Mouse (Mus musculus) heart, embryonic 11.5 days (tissue): ENCODE data around the gene Olfml2b. TPM values are rescaled to one million over a fixed set of nuclear protein-coding genes. Genes with fewer than 3 reads are reported as not detected.

Experiments
- ATAC-seq: fragments of 200-750 bp; cut with Nextera tagmentation; replicated peaks from 2 replicates; pipeline ENCODE4 v1.8.0; 2017; ENCODE audit warnings: moderate library complexity; ENCODE audit not compliant: insufficient number of reproducible peaks, low FRiP score, low TSS enrichment
- H3K27ac ChIP-seq: fragments of 300-500 bp; sonication (generic); 2 replicates; pipeline ENCODE4 v1.5.1; 2014; ENCODE audit warnings: mild to moderate bottlenecking, low read depth, low read length
- H3K27me3 ChIP-seq: fragments of 300-500 bp; sonication (generic); 2 replicates; pipeline ENCODE4 v1.6.1; 2014; ENCODE audit warnings: mild to moderate bottlenecking, low read length, mixed read lengths; ENCODE audit not compliant: control insufficient read depth, insufficient read depth
- H3K36me3 ChIP-seq: fragments of 300-500 bp; sonication (generic); 2 replicates; pipeline ENCODE4 v1.6.1; 2014; ENCODE audit warnings: mild to moderate bottlenecking, low read length, moderate library complexity, mixed read lengths; ENCODE audit not compliant: control insufficient read depth, insufficient read depth
- H3K4me1 ChIP-seq: fragments of 300-500 bp; sonication (generic); 2 replicates; pipeline ENCODE4 v1.6.1; 2014; ENCODE audit warnings: low read length; ENCODE audit not compliant: control insufficient read depth, insufficient read depth
- H3K4me2 ChIP-seq: fragments of 300-500 bp; sonication (generic); 2 replicates; pipeline ENCODE4 v1.6.1; 2014; ENCODE audit warnings: mild to moderate bottlenecking, moderate library complexity
- H3K4me3 ChIP-seq: fragments of 300-500 bp; sonication (generic); 2 replicates; pipeline ENCODE4 v1.5.1; 2014; ENCODE audit warnings: low read depth, low read length
- H3K9ac ChIP-seq: fragments of 300-500 bp; sonication (generic); 2 replicates; pipeline ENCODE4 v1.6.1; 2014; ENCODE audit warnings: mild to moderate bottlenecking, low read depth, low read length, moderate library complexity
- H3K9me3 ChIP-seq: fragments of 300-500 bp; sonication (generic); replicated peaks from 2 replicates; pipeline ENCODE4 v1.6.1; 2016; ENCODE audit warnings: low read length; ENCODE audit not compliant: control insufficient read depth
- WGBS: fragments of 180-500 bp; shearing (Covaris S2); extraction: QIAGEN DNeasy Blood & Tissue Kit; methylation state at CpG from one replicate; pipeline ENCODE4 v1.1.7; 2014; ENCODE audit not compliant: insufficient replicate concordance; 5-methylcytosine and 5-hydroxymethylcytosine counted together
- polyA plus RNA-seq: library from polyadenylated mRNA; unstranded; fragments of >200 nt; fragmentation: Nextera tagmentation; extraction: Ambion mirVana; gene quantifications from 2 replicates; pipeline ENCODE4 v1.2.1, GENCODE M21; 2014

Gene Olfml2b
- polyA plus RNA-seq, 1 experiment from 2014 or later: 42.4 TPM

DNA sequence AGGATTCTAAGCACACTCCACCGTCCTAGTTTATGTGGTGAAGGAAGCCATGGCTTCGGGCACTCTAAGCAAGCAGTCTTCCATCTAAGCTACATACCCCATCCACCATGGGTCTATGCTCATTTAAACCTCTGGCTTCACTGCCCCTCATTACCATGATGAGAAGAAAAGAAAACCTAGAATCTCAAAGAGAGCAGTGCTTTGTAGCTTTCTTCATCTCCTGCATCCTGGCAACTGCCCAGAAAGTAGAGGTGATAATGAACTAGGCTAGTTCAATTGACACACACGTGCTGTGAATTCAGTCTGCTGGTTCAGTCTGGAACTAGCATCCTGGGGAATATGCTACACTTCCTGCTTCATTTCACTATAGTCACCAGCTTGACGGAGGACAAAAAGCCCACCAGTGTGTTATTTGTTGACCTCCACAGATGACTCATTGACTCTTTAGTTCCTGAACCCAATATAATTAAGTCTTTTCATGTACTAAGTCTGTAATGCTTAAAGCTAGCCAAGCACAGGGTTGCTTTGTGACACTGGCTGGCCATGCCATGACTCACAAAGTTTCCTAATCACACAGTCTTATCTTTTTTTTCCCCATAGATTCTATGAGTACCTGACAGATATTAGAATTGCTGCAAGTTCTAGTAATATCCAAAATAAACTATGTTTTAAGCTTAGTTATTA, 60.7 kb downstream of the Olfml2b start:
- Histone ChIP-seq H3K9ac (no peak overlapping the region), H3K27me3 (no peaks in the 10 kb centered on the region), H3K9me3 (no peaks in the 10 kb centered on the region), H3K4me3 (no peak overlapping the region), H3K27ac (no peak overlapping the region), H3K4me2 (no peak overlapping the region), H3K4me1 (0 out of 2 replicates have a peak, but pooled peaks cover 8% of the 10 kb centered on the region), H3K36me3 (peaks cover 4% of the 10 kb centered on the region; the same call in 1 of the 2 replicates)
- ATAC-seq: no peak
- WGBS: 67% methylated on average over 4 of the region's 4 CpGs

DNA sequence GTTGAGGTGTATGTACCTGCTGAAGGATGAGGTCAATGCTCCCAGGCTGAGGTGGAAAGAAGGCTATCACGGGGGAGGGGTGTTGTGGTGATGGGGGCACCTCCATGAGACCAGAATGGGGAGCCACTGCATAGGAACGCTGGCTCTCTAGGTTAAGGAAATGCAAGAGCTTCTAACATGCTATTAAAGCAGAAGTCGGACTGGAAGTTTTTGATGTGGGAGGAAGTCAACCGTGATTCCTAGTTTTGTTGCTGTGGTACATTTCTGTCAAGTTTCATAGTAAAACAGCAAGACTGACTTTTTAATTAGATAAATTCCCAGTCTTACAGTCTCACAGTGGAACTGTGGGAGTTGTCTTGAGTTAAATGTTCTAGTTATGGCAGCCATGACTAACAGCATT, 61.7 kb downstream of the Olfml2b start:
- ATAC-seq: no peak
- 87% methylated on average over 4 of the region's 4 CpGs for WGBS
- H3K36me3 ChIP-seq: peaks cover 4% of the 10 kb centered on the region; the same call in 1 of the 2 replicates
- no peak overlapping the region for H3K9ac ChIP-seq
- H3K4me3 ChIP-seq: no peak overlapping the region
- H3K27me3 ChIP-seq: no peaks in the 10 kb centered on the region
- no peak overlapping the region for H3K4me2 ChIP-seq
- no peak overlapping the region for H3K27ac ChIP-seq
- 0 out of 2 replicates have a peak, but pooled peaks cover 8% of the 10 kb centered on the region for H3K4me1 ChIP-seq
- no peaks in the 10 kb centered on the region for H3K9me3 ChIP-seq

GRCm38 (mm10) chr1:170709034-170709433, 64.7 kb downstream of the Olfml2b start:
- no peaks in the 10 kb centered on the region for H3K9me3 ChIP-seq
- H3K27ac ChIP-seq: 0 out of 2 replicates have a peak overlapping the region, but pooled peaks have one; percentile 22
- H3K4me3 ChIP-seq: no peak overlapping the region
- 70% methylated on average over 3 of the region's 3 CpGs for WGBS
- H3K4me1 ChIP-seq: 0 out of 2 replicates have a peak, but pooled peaks cover 4% of the 10 kb centered on the region
- no peak for ATAC-seq
- H3K4me2 ChIP-seq: no peak overlapping the region
- peaks cover 4% of the 10 kb centered on the region; the same call in 1 of the 2 replicates for H3K36me3 ChIP-seq
- H3K9ac ChIP-seq: no peak overlapping the region
- no peaks in the 10 kb centered on the region for H3K27me3 ChIP-seq

- no peak overlapping the region for H3K27ac ChIP-seq
- peaks cover 4% of the 10 kb centered on the region; the same call in 1 of the 2 replicates for H3K36me3 ChIP-seq
- H3K4me1 ChIP-seq: 0 out of 2 replicates have a peak, but pooled peaks cover 4% of the 10 kb centered on the region
- H3K9me3 ChIP-seq: no peaks in the 10 kb centered on the region
- WGBS: 87% methylated on average over 8 of the region's 8 CpGs
- no peak overlapping the region for H3K4me3 ChIP-seq
- H3K4me2 ChIP-seq: no peak overlapping the region
- H3K27me3 ChIP-seq: no peaks in the 10 kb centered on the region
- H3K9ac ChIP-seq: no peak overlapping the region
- ATAC-seq: no peak
These were observed 65.1 kb downstream of the Olfml2b start for GRCm38 (mm10) chr1:170709481-170709880.

DNA sequence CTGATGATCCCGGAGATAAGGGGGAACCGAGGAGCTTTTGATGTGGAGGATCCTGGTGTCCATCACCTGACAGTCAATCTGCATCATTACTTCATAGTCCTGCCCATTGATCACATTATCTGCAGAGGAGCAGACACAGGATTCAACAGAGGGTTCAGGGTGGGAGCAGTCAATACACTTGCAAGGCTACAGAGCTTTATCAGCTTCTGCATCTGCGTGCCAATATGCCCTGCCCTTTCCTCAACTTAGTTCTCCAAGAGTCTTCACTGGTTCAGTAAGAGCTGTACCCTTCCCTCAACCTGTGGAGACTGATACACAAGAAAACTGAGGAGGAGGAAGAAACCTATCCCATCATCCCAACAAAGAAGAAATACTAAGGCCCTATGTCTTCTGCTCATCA, 65.6 kb downstream of the Olfml2b start:
- no peaks in the 10 kb centered on the region for H3K9me3 ChIP-seq
- no peak overlapping the region for H3K4me3 ChIP-seq
- no peaks in the 10 kb centered on the region for H3K27me3 ChIP-seq
- H3K36me3 ChIP-seq: peaks cover 4% of the 10 kb centered on the region; the same call in 1 of the 2 replicates
- H3K9ac ChIP-seq: no peak overlapping the region
- H3K4me2 ChIP-seq: no peak overlapping the region
- WGBS: 87% methylated on average over 3 of the region's 3 CpGs
- ATAC-seq: no peak
- H3K27ac ChIP-seq: no peak overlapping the region
- H3K4me1 ChIP-seq: 0 out of 2 replicates have a peak, but pooled peaks cover 4% of the 10 kb centered on the region

- H3K9ac ChIP-seq: no peak overlapping the region
- H3K9me3 ChIP-seq: no peaks in the 10 kb centered on the region
- no peak overlapping the region for H3K4me3 ChIP-seq
- H3K27me3 ChIP-seq: no peaks in the 10 kb centered on the region
- H3K27ac ChIP-seq: no peak overlapping the region
- no peak for ATAC-seq
- peaks cover 4% of the 10 kb centered on the region; the same call in 1 of the 2 replicates for H3K36me3 ChIP-seq
- 0 out of 2 replicates have a peak, but pooled peaks cover 4% of the 10 kb centered on the region for H3K4me1 ChIP-seq
- WGBS: 94% methylated on average over 7 of the region's 7 CpGs
- no peak overlapping the region for H3K4me2 ChIP-seq
These were observed 67.4 kb downstream of the Olfml2b start for GRCm38 (mm10) chr1:170711731-170712130.

DNA sequence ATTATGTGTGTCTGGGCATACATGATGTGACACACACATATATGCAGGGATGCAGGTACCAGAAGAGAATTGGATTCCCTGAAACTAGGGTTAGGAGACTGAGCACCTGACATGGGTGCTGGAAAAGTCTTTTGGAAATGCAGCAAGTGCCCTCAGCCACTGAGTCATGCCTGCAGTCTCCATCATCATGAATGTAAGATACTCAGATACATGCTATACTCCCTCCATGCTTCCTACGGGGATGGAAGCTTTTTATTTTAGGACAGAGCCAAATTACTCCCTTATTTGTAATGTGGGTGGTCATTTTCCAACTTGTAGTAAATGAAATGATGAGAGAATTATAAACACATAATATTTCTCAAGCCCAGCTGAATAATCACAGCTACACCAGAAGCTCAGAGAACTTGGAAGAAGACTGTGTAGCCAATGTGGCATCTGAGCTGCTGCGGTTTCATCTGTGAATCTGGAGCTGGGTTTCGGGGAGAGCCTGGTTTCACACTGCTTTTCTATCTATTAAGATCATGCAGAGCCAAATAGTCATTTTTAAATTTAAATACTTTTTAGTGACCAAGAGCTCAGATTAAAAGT, 73.0 kb downstream of the Olfml2b start:
- no peak for ATAC-seq
- Histone ChIP-seq H3K27me3 (no peaks in the 10 kb centered on the region), H3K4me3 (no peak overlapping the region), H3K9me3 (no peaks in the 10 kb centered on the region), H3K4me2 (no peak overlapping the region), H3K27ac (no peak overlapping the region), H3K36me3 (no peaks in the 10 kb centered on the region), H3K9ac (no peak overlapping the region), H3K4me1 (no peaks in the 10 kb centered on the region)
- 88% methylated on average over 3 of the region's 3 CpGs for WGBS

DNA sequence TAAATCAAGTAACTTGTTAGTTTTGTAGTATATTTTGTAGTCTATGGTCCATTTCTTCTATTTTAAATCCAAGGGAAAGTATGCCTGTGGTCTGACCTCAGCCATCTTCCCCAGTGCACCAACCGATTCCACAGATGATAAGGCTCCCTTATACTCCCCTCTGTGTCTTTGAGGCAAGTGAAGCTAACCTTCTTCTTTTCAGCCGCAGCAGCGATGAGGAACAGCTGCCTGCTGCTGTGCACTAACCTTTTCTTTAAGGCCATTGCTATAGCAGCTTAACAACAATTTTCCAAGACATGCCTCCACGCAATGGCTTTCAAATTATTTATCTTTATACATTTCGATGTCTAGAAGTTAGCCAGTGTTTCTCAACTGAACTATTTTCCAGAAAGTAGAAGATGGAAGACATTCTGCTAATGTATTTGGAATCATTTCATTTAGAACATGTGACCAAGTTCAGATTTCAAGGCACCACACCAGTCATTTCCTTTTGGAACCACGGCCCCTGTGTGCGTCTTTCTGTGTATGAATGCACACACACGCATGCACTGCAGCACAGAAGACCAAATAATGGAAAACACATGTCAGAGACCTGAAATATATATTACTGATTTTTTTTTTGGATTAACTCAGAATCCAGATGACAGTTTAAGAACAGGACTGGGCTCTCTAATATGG, 73.9 kb downstream of the Olfml2b start:
- no peak overlapping the region for H3K4me2 ChIP-seq
- H3K9me3 ChIP-seq: no peaks in the 10 kb centered on the region
- WGBS: 85% methylated on average over 8 of the region's 8 CpGs
- no peaks in the 10 kb centered on the region for H3K4me1 ChIP-seq
- no peak for ATAC-seq
- no peaks in the 10 kb centered on the region for H3K27me3 ChIP-seq
- H3K36me3 ChIP-seq: no peaks in the 10 kb centered on the region
- H3K9ac ChIP-seq: no peak overlapping the region
- no peak overlapping the region for H3K4me3 ChIP-seq
- no peak overlapping the region for H3K27ac ChIP-seq
